Mouse (Mus musculus) thymus, postnatal 10 days (tissue): ENCODE results near the gene Nup153.
A peak's percentile ranks its signal among the peaks of the same experiment; 100 is the strongest.

Experiments used
- DNase-seq, 2 experiments: peaks; one replicate each; pipeline ENCODE4 v3.0.0; 2021; ENCODE audit warnings: low spot score in 2 of 2

Gene Nup153

GRCm38 (mm10) chr13:46669620-46670271 lies 58.0 kb downstream of the Nup153 start:
- peak; percentile 30 to 51 for DNase-seq

GRCm38 (mm10) chr13:46669048-46669619 lies 58.6 kb downstream of the Nup153 start, which contains the start of gene Fam8a1:
TSS of gene Fam8a1 (plus strand) at chr13:46669522.
- DNase-seq: peak; percentile 87 to 95

GRCm38 (mm10) chr13:46663461-46663964 lies 64.2 kb downstream of the Nup153 start:
- peak in 1 of 2 experiments; percentile 59 for DNase-seq

- DNase-seq: no peak
These were observed 68.5 kb downstream of the Nup153 start for GRCm38 (mm10) chr13:46659211-46659610.

- DNase-seq: no peak
These were observed 73.2 kb downstream of the Nup153 start for GRCm38 (mm10) chr13:46654566-46654965.

- no peak for DNase-seq
These were observed 74.1 kb downstream of the Nup153 start for GRCm38 (mm10) chr13:46653671-46654070.

- no peak for DNase-seq
These were observed 75.1 kb downstream of the Nup153 start for GRCm38 (mm10) chr13:46652671-46653070.

GRCm38 (mm10) chr13:46651853-46652252 lies 75.9 kb downstream of the Nup153 start:
- DNase-seq: no peak

GRCm38 (mm10) chr13:46645476-46645875 lies 82.3 kb downstream of the Nup153 start:
- DNase-seq: no peak

- no peak for DNase-seq
These were observed 83.6 kb downstream of the Nup153 start for GRCm38 (mm10) chr13:46644175-46644574.

GRCm38 (mm10) chr13:46642318-46642717 lies 85.4 kb downstream of the Nup153 start:
- peak; percentile 14 to 36 for DNase-seq

GRCm38 (mm10) chr13:46640608-46641468 lies 86.9 kb downstream of the Nup153 start:
- no peak for DNase-seq

GRCm38 (mm10) chr13:46634133-46634488 lies 93.6 kb downstream of the Nup153 start:
- no peak for DNase-seq

GRCm38 (mm10) chr13:46633320-46634132 lies 94.2 kb downstream of the Nup153 start:
- no peak for DNase-seq

- no peak for DNase-seq
These were observed 94.9 kb downstream of the Nup153 start for GRCm38 (mm10) chr13:46632796-46633195.
